Mouse (Mus musculus): ENCODE data around the gene Tnfrsf9.
A peak's percentile ranks its signal among the peaks of the same experiment; 100 is the strongest.
"Not testable (repeated sequence)": the region's sequence is repeated elsewhere in the genome, so short reads cannot be mapped to it uniquely, and the experiment has no call there.

Tnfrsf9 gene

GRCm38 (mm10) chr4:150914290-150914733 lies at the start of gene Tnfrsf9, which contains the start of gene Park7:
Tnfrsf9 (plus strand) TSS chr4:150914562.
Park7 (minus strand) TSS chr4:150914437.
- peak; percentile 90 to 91 for DNase-seq (ENCODE audit: low read depth in 2 of 2, low spot score in 2 of 2)

GRCm38 (mm10) chr4:150865371-150865770 lies 49.0 kb upstream of the Tnfrsf9 start:
- peak in 1 of 2 experiments; percentile 19 for DNase-seq (ENCODE audit: low read depth in 2 of 2, low spot score in 2 of 2)

- no peak for DNase-seq (ENCODE audit: low read depth in 2 of 2, low spot score in 2 of 2)
Measured at GRCm38 (mm10) chr4:150866069-150866468, 48.3 kb upstream of the Tnfrsf9 start.

GRCm38 (mm10) chr4:150866494-150866893 lies 47.9 kb upstream of the Tnfrsf9 start:
- DNase-seq (ENCODE audit: low read depth in 2 of 2, low spot score in 2 of 2): no peak

- no peak for DNase-seq (ENCODE audit: low read depth in 2 of 2, low spot score in 2 of 2)
Measured at GRCm38 (mm10) chr4:150868161-150868560, 46.2 kb upstream of the Tnfrsf9 start.

GRCm38 (mm10) chr4:150868859-150869258 lies 45.5 kb upstream of the Tnfrsf9 start:
- DNase-seq (ENCODE audit: low read depth in 2 of 2, low spot score in 2 of 2): no peak

- DNase-seq (ENCODE audit: low read depth in 2 of 2, low spot score in 2 of 2): no peak
Measured at GRCm38 (mm10) chr4:150869276-150870197, 44.8 kb upstream of the Tnfrsf9 start.

- DNase-seq (ENCODE audit: low read depth in 2 of 2, low spot score in 2 of 2): no peak
Measured at GRCm38 (mm10) chr4:150870963-150871391, 43.4 kb upstream of the Tnfrsf9 start.

GRCm38 (mm10) chr4:150871392-150872138 lies 42.8 kb upstream of the Tnfrsf9 start:
- DNase-seq (ENCODE audit: low read depth in 2 of 2, low spot score in 2 of 2): no peak

- no peak for DNase-seq (ENCODE audit: low read depth in 2 of 2, low spot score in 2 of 2)
Measured at GRCm38 (mm10) chr4:150872139-150872651, 42.2 kb upstream of the Tnfrsf9 start.

GRCm38 (mm10) chr4:150872681-150873080 lies 41.7 kb upstream of the Tnfrsf9 start:
- DNase-seq (ENCODE audit: low read depth in 2 of 2, low spot score in 2 of 2): no peak

GRCm38 (mm10) chr4:150874416-150874815 lies 39.9 kb upstream of the Tnfrsf9 start:
- DNase-seq (ENCODE audit: low read depth in 2 of 2, low spot score in 2 of 2): not testable (repeated sequence)

- no peak for DNase-seq (ENCODE audit: low read depth in 2 of 2, low spot score in 2 of 2)
Measured at GRCm38 (mm10) chr4:150875393-150875792, 39.0 kb upstream of the Tnfrsf9 start.

- no peak for DNase-seq (ENCODE audit: low read depth in 2 of 2, low spot score in 2 of 2)
Measured at GRCm38 (mm10) chr4:150879631-150880030, 34.7 kb upstream of the Tnfrsf9 start.

GRCm38 (mm10) chr4:150880364-150880763 lies 34.0 kb upstream of the Tnfrsf9 start:
- DNase-seq (ENCODE audit: low read depth in 2 of 2, low spot score in 2 of 2): no peak

- no peak for DNase-seq (ENCODE audit: low read depth in 2 of 2, low spot score in 2 of 2)
Measured at GRCm38 (mm10) chr4:150882632-150883031, 31.7 kb upstream of the Tnfrsf9 start.

GRCm38 (mm10) chr4:150887903-150888302 lies 26.5 kb upstream of the Tnfrsf9 start:
- DNase-seq (ENCODE audit: low read depth in 2 of 2, low spot score in 2 of 2): no peak

GRCm38 (mm10) chr4:150888492-150888891 lies 25.9 kb upstream of the Tnfrsf9 start:
- DNase-seq (ENCODE audit: low read depth in 2 of 2, low spot score in 2 of 2): no peak

- no peak for DNase-seq (ENCODE audit: low read depth in 2 of 2, low spot score in 2 of 2)
Measured at GRCm38 (mm10) chr4:150889273-150889954, 24.9 kb upstream of the Tnfrsf9 start.

GRCm38 (mm10) chr4:150889955-150890315 lies 24.4 kb upstream of the Tnfrsf9 start:
- DNase-seq (ENCODE audit: low read depth in 2 of 2, low spot score in 2 of 2): no peak

GRCm38 (mm10) chr4:150891308-150891707 lies 23.1 kb upstream of the Tnfrsf9 start:
- no peak for DNase-seq (ENCODE audit: low read depth in 2 of 2, low spot score in 2 of 2)

Data from CD8-positive naive resting alpha-beta T cell, adult 2 months (primary cell).